Mouse (Mus musculus): ENCODE measurements around the gene Asic2. TPM values are rescaled to one million over a fixed set of nuclear protein-coding genes. Genes with fewer than 3 reads are reported as not detected.

Asic2 gene
- 0.15 TPM in 1 of 2 replicates, not detected in the other for polyA plus RNA-seq (2015; fragmentation: Nextera tagmentation; extraction: Ambion mirVana)

DNA sequence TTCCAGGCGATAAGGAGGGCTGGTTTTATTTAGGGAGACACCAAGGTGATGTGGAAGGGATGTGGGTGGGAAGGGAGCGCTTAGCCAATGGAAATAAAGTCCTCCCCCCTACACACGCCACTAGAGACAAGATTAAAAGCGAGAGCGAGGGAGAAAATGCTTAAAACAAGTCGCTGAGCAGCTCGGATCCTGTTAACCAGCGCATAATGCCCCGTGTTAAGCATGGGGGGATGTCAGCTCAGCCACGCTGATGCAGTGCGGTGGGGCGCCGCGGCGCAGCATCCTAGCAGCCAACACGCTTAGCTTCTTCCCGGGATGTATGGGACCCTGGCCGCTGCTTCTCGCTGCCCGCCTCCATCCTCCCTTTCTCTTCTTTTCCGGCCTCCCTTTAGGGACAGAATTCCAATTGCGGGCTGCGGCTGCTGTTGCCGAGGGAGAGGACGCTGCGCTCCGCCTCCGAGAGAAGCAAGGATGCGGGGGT, at the start of gene Asic2:
TSS of gene Asic2 (minus strand) at position 57 of the 481 bp plus-strand sequence.
- no peaks in the 10 kb centered on the region for H3K4me1 ChIP-seq (replicated peaks)
- WGBS = 3% methylated on average over 29 of the region's 29 CpGs
- no peak for ATAC-seq (replicated peaks; ENCODE audit: insufficient number of reproducible peaks, insufficient read depth, low FRiP score, low read depth)
- no peak within 1 kb of the TSS for H3K4me2 ChIP-seq
- no peak within 1 kb of the TSS for H3K27ac ChIP-seq
- no peaks in the 10 kb centered on the region for H3K9me3 ChIP-seq (replicated peaks)
- H3K4me3 ChIP-seq = no peak within 1 kb of the TSS
- H3K36me3 ChIP-seq = no peaks in the 10 kb centered on the region
- H3K27me3 ChIP-seq = peaks cover 63% of the 10 kb centered on the region
- no peak within 1 kb of the TSS for H3K9ac ChIP-seq

GRCm38 (mm10) chr11:82016181-82016780, 48.0 kb upstream of the Asic2 start:
- no peak overlapping the region for H3K9ac ChIP-seq
- no peak for ATAC-seq (replicated peaks; ENCODE audit: insufficient number of reproducible peaks, insufficient read depth, low FRiP score, low read depth)
- WGBS = 64% methylated on average over 3 of the region's 3 CpGs
- 0 out of 2 replicates have a peak, but pooled peaks cover 8% of the 10 kb centered on the region for H3K4me1 ChIP-seq (replicated peaks)
- H3K4me3 ChIP-seq = no peak overlapping the region
- no peaks in the 10 kb centered on the region for H3K36me3 ChIP-seq
- H3K27ac ChIP-seq = no peak overlapping the region
- H3K4me2 ChIP-seq = no peak overlapping the region
- H3K9me3 ChIP-seq (replicated peaks) = no peaks in the 10 kb centered on the region
- no peaks in the 10 kb centered on the region for H3K27me3 ChIP-seq

- no peak overlapping the region for H3K4me3 ChIP-seq
- ATAC-seq (replicated peaks; ENCODE audit: insufficient number of reproducible peaks, insufficient read depth, low FRiP score, low read depth) = no peak
- H3K9me3 ChIP-seq (replicated peaks) = no peaks in the 10 kb centered on the region
- 51% methylated on average over 2 of the region's 2 CpGs for WGBS
- no peak overlapping the region for H3K4me2 ChIP-seq
- H3K36me3 ChIP-seq = no peaks in the 10 kb centered on the region
- 0 out of 2 replicates have a peak, but pooled peaks cover 4% of the 10 kb centered on the region for H3K4me1 ChIP-seq (replicated peaks)
- H3K27ac ChIP-seq = no peak overlapping the region
- no peaks in the 10 kb centered on the region for H3K27me3 ChIP-seq
- H3K9ac ChIP-seq = no peak overlapping the region
Observed at GRCm38 (mm10) chr11:82015066-82015465, 46.8 kb upstream of the Asic2 start.

- H3K27me3 ChIP-seq = no peaks in the 10 kb centered on the region
- H3K4me1 ChIP-seq (replicated peaks) = no peaks in the 10 kb centered on the region
- H3K9ac ChIP-seq = no peak overlapping the region
- no peaks in the 10 kb centered on the region for H3K36me3 ChIP-seq
- no peak overlapping the region for H3K4me2 ChIP-seq
- H3K4me3 ChIP-seq = no peak overlapping the region
- WGBS = 63% methylated on average over 1 of the region's 1 CpGs
- H3K9me3 ChIP-seq (replicated peaks) = no peaks in the 10 kb centered on the region
- ATAC-seq (replicated peaks; ENCODE audit: insufficient number of reproducible peaks, insufficient read depth, low FRiP score, low read depth) = no peak
- H3K27ac ChIP-seq = no peak overlapping the region
Observed at GRCm38 (mm10) chr11:82013756-82014155, 45.5 kb upstream of the Asic2 start.

GRCm38 (mm10) chr11:82011411-82012193, 43.3 kb upstream of the Asic2 start:
- no peaks in the 10 kb centered on the region for H3K9me3 ChIP-seq (replicated peaks)
- no peaks in the 10 kb centered on the region for H3K36me3 ChIP-seq
- WGBS = 40% methylated on average over 8 of the region's 8 CpGs
- H3K27ac ChIP-seq = no peak overlapping the region
- H3K9ac ChIP-seq = no peak overlapping the region
- no peaks in the 10 kb centered on the region for H3K27me3 ChIP-seq
- no peak overlapping the region for H3K4me3 ChIP-seq
- no peak overlapping the region for H3K4me2 ChIP-seq
- H3K4me1 ChIP-seq (replicated peaks) = no peaks in the 10 kb centered on the region
- no peak for ATAC-seq (replicated peaks; ENCODE audit: insufficient number of reproducible peaks, insufficient read depth, low FRiP score, low read depth)

- Histone ChIP-seq H3K4me3 (no peak overlapping the region), H3K4me1 (replicated peaks) (no peaks in the 10 kb centered on the region), H3K27me3 (no peaks in the 10 kb centered on the region), H3K9ac (no peak overlapping the region), H3K36me3 (no peaks in the 10 kb centered on the region), H3K27ac (no peak overlapping the region), H3K4me2 (no peak overlapping the region), H3K9me3 (replicated peaks) (no peaks in the 10 kb centered on the region)
- no peak for ATAC-seq (replicated peaks; ENCODE audit: insufficient number of reproducible peaks, insufficient read depth, low FRiP score, low read depth)
- WGBS = 84% methylated on average over 3 of the region's 3 CpGs
Observed at GRCm38 (mm10) chr11:82010115-82010514, 41.9 kb upstream of the Asic2 start.

DNA sequence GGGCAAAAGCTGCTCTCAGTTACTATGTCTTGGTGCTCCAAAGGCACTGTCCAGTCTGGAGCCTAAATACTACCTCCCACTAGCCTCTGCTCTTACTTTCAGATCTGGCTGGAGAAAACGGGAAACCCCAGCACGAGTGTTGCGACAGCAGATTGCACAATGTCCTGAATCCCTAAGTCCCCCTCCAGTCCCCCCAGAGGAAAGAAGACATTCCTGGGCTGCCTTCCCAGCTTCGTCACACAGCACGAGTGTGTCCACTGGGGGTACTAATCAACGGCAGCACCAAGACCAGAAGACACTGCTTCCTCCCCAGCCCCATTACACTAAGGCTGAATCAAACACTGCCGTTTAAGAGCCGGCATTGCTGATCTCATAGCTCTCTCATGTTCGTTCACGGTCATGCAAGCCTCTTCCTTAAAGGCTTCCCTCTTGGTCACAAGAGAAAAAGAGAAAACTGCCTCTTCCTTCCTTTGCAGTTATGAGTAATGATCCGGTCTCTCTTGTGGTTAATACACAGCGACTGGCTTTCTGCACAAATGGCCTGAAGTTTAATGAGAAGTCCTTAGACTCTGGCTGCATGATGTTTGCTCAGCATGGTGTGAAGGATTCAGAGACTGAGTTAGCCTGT, 38.7 kb upstream of the Asic2 start:
- peak; percentile 70; the same call in 1 of the 2 replicates for ATAC-seq (replicated peaks; ENCODE audit: insufficient number of reproducible peaks, insufficient read depth, low FRiP score, low read depth)
- H3K4me1 ChIP-seq (replicated peaks) = no peaks in the 10 kb centered on the region
- no peaks in the 10 kb centered on the region for H3K36me3 ChIP-seq
- no peaks in the 10 kb centered on the region for H3K9me3 ChIP-seq (replicated peaks)
- peak overlapping the region; percentile 32 for H3K27ac ChIP-seq
- H3K27me3 ChIP-seq = no peaks in the 10 kb centered on the region
- WGBS = 30% methylated on average over 12 of the region's 12 CpGs
- H3K4me3 ChIP-seq = no peak overlapping the region
- no peak overlapping the region for H3K9ac ChIP-seq
- H3K4me2 ChIP-seq = peak overlapping the region; percentile 19; the same call in 1 of the 2 replicates

DNA sequence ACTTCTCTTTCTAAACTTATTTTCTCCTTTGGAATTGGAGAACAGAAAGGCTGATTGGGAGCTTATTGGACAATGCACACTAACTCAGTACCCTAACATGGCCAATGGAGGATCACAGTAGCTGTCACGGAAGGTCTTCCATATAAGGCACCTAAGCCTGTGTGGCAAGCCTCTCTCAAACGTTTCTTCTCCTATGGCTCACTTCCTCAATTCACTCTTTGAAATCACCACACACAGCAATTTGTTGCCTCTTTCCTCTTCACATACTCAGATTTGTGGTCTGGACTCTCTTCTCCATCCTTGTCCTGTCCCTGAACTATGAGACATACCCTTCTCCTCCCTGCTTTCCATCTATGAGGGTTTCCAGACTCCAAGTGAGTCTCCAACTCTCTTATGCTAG, 36.6 kb upstream of the Asic2 start:
- Histone ChIP-seq H3K36me3 (no peaks in the 10 kb centered on the region), H3K4me2 (no peak overlapping the region)
- 58% methylated on average over 2 of the region's 2 CpGs for WGBS

GRCm38 (mm10) chr11:82000581-82000980, 32.3 kb upstream of the Asic2 start:
- H3K27ac ChIP-seq = no peak overlapping the region
- H3K27me3 ChIP-seq = peaks cover 4% of the 10 kb centered on the region; the same call in 1 of the 2 replicates
- H3K9ac ChIP-seq = no peak overlapping the region
- 58% methylated on average over 5 of the region's 5 CpGs for WGBS
- H3K4me2 ChIP-seq = no peak overlapping the region
- H3K36me3 ChIP-seq = no peaks in the 10 kb centered on the region
- no peaks in the 10 kb centered on the region for H3K9me3 ChIP-seq (replicated peaks)
- no peaks in the 10 kb centered on the region for H3K4me1 ChIP-seq (replicated peaks)
- no peak overlapping the region for H3K4me3 ChIP-seq
- ATAC-seq (replicated peaks; ENCODE audit: insufficient number of reproducible peaks, insufficient read depth, low FRiP score, low read depth) = no peak

More for the DNA sequence above, 36.6 kb upstream of the Asic2 start:
- no peaks in the 10 kb centered on the region for H3K9me3 ChIP-seq (replicated peaks)
- no peaks in the 10 kb centered on the region for H3K4me1 ChIP-seq (replicated peaks)
- ATAC-seq (replicated peaks; ENCODE audit: insufficient number of reproducible peaks, insufficient read depth, low FRiP score, low read depth) = no peak
- no peak overlapping the region for H3K27ac ChIP-seq
- H3K4me3 ChIP-seq = no peak overlapping the region
- H3K9ac ChIP-seq = no peak overlapping the region
- no peaks in the 10 kb centered on the region for H3K27me3 ChIP-seq

DNA sequence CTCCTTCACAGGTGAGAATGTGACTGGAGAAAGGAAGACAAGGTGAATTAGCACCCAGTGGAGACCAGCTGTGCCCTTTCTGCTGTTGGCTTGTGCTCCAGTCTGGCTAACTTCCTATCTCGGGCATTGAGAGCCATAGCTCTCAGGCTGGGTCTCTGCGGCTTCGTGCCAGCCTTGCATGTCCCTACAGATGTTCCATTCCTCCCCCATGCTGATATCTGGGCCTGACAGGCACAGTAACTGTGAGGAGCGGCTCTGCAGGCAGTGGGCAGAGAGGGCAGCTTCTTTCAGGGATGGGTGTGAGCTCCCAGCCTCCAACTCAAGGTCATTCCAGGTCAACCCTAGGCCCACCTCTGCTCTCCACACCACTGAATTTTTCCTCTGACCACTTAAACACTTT, 31.2 kb upstream of the Asic2 start:
- no peak overlapping the region for H3K4me3 ChIP-seq
- ATAC-seq (replicated peaks; ENCODE audit: insufficient number of reproducible peaks, insufficient read depth, low FRiP score, low read depth) = no peak
- no peaks in the 10 kb centered on the region for H3K9me3 ChIP-seq (replicated peaks)
- H3K27me3 ChIP-seq = peaks cover 4% of the 10 kb centered on the region; the same call in 1 of the 2 replicates
- no peak overlapping the region for H3K27ac ChIP-seq
- H3K4me2 ChIP-seq = no peak overlapping the region
- H3K9ac ChIP-seq = no peak overlapping the region
- no peaks in the 10 kb centered on the region for H3K36me3 ChIP-seq
- 61% methylated on average over 4 of the region's 4 CpGs for WGBS
- no peaks in the 10 kb centered on the region for H3K4me1 ChIP-seq (replicated peaks)

DNA sequence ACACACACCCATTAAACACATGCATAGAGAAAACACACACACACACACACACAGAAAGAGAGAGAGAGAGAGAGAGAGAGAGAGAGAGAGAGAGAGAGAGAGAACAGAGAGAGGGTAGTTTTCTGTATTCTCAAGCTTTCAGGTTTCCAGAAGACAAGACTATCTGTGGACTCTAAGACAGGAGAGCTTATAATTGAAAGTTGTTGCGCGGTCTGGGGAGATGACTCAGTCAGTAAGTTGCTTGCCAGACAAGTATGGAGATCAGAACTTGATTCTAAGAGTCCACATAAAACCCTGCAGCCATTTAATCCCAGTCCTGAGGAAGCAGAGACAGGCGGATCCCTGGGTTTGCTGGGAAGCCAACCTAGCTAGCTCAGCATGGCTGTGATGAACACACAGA, 30.4 kb upstream of the Asic2 start:
- H3K27me3 ChIP-seq = peaks cover 4% of the 10 kb centered on the region; the same call in 1 of the 2 replicates
- no peak overlapping the region for H3K9ac ChIP-seq

More for the DNA sequence above, 30.4 kb upstream of the Asic2 start:
- H3K4me1 ChIP-seq (replicated peaks) = no peaks in the 10 kb centered on the region
- H3K36me3 ChIP-seq = no peaks in the 10 kb centered on the region
- no peak overlapping the region for H3K4me2 ChIP-seq
- no peaks in the 10 kb centered on the region for H3K9me3 ChIP-seq (replicated peaks)
- 78% methylated on average over 3 of the region's 3 CpGs for WGBS
- H3K27ac ChIP-seq = no peak overlapping the region
- no peak overlapping the region for H3K4me3 ChIP-seq
- no peak for ATAC-seq (replicated peaks; ENCODE audit: insufficient number of reproducible peaks, insufficient read depth, low FRiP score, low read depth)

All from heart, embryonic 15.5 days (tissue).